Mouse (Mus musculus) thymus, postnatal 36 days (tissue): ENCODE results near the gene Dkkl1.
"Not testable (repeated sequence)": the region's sequence is repeated elsewhere in the genome, so short reads cannot be mapped to it uniquely, and the experiment has no call there.

ENCODE experiments used
- DNase-seq, 2 experiments: peaks; one replicate each; pipeline ENCODE4 v3.0.0; 2022; ENCODE audit warnings: mixed read lengths in 2 of 2

Dkkl1 gene

GRCm38 (mm10) chr7:45191803-45192363, 20.1 kb downstream of the Dkkl1 start:
- no peak for DNase-seq

GRCm38 (mm10) chr7:45191161-45191560, 20.8 kb downstream of the Dkkl1 start:
- no peak for DNase-seq

DNA sequence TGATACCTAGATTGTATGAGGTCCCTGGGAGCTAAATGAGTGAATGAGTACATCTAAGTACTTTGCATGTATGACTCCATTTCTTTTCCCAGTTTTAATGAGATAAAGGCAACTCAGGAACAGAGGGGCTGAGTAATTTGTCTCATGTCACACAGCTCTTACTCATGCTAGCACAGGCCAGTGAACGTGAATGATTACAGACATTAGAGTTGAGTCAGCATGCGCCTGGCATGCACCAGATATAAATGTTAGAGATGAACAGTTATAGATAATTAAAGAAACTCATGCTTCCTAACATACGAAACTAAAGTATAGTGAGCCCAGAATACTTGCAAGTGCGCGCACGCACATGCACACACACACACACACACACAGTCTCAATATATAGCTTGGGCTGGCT, 21.8 kb downstream of the Dkkl1 start:
- DNase-seq: no peak

DNA sequence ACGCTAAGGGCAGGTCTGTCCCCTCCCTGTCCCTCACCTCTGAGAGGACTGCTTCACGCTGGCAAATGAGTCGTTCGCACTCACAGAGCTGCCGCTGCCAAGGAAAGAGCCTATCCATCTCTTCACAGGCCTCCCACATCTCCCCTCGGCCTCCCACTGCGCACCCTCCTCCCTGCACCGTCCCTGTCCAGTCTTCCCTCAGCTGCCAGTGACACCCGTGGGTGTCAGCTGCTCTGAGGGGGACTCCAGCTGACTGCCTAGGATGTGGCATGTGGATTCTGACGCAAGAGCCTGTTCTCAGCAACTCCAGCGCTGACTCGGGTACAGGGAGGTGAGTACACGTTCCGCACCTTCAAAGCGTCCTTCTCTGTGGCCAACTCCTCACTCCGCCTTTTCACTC, 22.3 kb downstream of the Dkkl1 start:
- DNase-seq: no peak

- DNase-seq: no peak
Observed at GRCm38 (mm10) chr7:45185921-45186320, 26.0 kb downstream of the Dkkl1 start.

GRCm38 (mm10) chr7:45183672-45184071, 28.3 kb downstream of the Dkkl1 start:
- no peak for DNase-seq

DNA sequence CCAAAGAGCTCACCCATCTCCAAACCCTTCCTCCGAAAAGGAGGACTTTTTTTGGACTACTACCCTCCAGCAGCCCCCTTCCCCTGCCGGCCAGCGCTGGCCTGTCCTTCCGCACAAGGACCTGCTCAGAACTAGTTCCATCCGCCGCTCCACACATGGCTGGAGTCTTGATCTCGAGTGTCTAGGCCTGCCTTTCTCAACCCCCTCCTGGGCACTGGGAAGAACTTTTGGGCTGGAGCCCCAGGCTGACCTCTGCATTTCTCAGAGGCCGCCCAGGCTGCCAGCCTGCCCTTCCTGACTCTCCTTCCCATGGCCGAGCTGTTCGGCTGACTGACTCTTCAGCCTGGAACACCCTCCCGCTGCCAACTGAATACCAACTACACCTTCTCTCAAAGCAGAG, 29.3 kb downstream of the Dkkl1 start:
- no peak for DNase-seq

DNA sequence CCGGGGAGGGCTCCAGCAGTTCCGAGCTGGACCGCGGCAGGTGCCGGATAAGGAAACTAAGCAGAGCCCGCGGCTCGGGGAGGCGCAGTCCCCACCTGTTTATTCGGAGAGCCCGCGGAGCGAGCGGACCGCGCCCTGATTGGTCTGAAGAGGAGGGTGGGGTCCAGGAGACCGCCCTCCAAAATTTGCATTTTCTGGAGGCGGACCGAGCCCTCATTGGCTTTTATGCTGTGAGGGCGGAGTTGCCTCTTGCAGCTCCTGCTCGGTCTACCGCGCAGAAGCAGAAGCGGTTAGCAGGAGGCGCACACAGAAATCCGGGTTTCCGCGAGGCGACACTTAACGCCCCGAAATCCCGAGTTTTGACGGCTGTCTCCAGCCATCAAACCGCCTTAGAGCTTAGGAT, 29.7 kb downstream of the Dkkl1 start:
- DNase-seq: peak; percentile 81 to 89

DNA sequence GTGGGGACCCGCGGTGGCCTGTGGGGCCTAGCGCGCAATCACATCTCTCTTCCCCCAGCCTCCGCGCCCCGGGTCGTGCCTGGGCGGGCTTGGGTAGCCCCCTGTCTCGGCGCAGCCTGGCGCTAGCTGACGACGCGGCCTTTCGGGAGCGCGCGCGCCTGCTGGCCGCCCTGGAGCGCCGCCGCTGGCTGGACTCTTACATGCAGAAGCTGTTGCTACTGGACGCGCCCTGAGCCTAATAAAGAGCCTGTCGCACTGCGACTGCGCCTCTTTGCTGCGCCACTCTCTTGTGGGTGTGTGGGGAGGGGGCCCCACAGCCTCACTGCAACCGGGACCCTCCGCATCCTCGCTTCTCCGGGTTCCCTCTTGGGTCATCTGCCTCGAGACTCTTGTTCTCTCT, 30.4 kb downstream of the Dkkl1 start:
- no peak for DNase-seq

- no peak for DNase-seq
Observed at GRCm38 (mm10) chr7:45180896-45181477, 31.0 kb downstream of the Dkkl1 start, which contains the start of gene Pth2. TSS of gene Pth2 (plus strand) at chr7:45180995.

- no peak for DNase-seq
Observed at GRCm38 (mm10) chr7:45179469-45179868, 32.5 kb downstream of the Dkkl1 start, which contains the start of gene Gfy. TSS of gene Gfy (minus strand) at chr7:45179569.

DNA sequence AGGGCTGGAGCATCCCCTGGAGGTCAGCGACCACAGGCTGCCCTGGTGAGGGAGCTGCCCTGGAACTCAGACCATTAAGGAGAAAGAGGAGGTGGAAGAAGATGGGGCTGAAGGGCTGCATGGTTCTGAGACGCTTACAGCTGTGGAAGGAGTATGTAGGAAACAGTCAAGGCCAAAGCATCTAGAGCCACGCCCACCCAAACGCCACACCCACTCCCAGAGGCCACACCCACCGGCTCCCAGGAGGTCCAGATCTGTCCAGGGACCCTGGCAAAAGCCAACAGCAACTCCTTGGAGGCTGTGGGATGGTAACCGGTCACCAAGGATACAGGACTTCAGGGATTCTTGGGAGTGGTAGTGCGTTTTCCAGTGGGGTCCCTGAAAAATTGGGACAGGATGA, 33.4 kb downstream of the Dkkl1 start:
- no peak for DNase-seq

- DNase-seq: no peak
Observed at GRCm38 (mm10) chr7:45176356-45176755, 35.6 kb downstream of the Dkkl1 start.

DNA sequence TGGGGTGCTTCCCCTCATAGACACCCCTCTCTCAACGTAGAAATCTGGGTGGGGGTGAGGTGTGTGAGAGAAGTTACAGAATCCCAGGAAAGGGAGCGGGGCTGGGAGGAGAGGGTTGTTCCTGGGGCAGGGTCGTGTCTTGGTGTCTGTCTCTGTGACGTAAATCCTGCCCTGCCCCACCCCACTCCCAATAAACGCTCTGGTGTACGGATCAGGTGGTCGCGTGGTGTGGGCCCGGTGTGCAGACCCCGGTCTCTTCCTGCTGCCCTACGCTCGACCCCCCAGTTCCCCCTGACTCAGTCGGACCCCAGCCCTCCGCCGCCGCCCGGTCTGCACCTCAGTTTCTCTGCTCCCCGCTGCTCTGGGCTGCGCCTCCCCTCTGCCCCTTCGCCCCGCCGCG, 36.0 kb downstream of the Dkkl1 start:
- no peak for DNase-seq

DNA sequence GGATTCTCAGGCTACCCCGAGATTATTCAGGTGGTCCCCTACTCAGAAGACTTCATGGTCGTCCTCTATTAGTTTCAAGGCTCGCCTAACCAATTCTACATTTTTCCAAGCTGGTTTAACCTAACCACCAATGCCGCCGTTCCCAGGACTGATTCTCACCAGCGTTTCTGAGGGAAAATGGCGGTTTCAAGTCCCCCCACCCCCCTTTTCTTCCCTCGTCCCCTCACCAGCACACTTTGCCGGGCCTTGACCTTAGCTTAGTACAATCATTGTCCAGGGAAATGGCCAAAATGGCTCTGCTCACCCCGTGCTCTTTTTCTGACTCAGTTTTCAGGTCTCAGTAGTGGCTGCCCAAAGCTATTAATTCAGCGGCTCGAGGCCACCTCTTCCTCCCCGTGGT, 36.5 kb downstream of the Dkkl1 start:
- DNase-seq: no peak

DNA sequence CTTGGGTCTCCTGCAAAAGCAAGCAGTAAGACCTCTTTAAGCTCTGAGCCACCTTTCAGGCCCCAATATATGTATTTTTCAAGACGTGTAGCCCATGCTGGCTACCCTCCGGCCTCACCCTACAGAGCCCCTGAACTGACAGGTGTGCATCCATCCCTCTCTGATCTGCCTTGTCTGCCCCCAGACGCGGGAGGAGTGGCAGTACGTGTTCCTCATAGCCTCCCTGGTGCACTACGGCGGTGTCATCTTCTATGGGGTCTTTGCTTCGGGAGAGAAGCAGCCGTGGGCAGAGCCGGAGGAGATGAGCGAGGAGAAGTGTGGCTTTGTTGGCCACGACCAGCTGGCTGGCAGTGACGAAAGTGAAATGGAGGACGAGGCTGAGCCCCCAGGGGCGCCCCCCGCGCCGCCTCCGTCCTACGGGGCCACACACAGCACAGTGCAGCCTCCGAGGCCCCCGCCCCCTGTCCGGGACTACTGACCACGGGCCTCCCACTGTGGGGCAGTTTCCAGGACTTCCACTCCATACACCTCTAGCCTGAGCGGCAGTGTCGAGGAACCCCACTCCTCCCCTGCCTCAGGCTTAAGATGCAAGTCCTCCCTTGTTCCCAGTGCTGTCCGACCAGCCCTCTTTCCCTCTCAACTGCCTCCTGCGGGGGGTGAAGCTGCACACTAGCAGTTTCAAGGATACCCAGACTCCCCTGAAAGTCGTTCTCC, 37.2 kb downstream of the Dkkl1 start:
- no peak for DNase-seq

DNA sequence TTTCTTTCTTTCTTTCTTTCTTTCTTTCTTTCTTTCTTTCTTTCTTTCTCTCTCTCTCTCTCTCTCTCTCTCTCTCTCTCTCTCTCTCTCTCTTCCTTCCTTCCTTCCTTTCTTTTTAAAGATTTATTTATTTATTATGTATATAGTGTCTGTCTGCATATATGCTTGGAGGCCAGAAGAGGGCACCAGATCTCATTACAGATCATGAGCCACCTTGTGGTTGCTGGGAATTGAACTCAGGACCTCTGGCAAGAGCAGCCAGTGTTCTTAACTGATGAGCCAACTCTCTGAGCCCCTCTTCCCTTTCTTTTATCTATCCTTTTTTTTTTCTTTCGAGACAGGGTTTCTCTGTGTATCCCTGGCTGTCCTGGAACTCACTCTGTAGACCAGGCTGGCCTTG, 38.2 kb downstream of the Dkkl1 start:
- DNase-seq: not testable (repeated sequence)

DNA sequence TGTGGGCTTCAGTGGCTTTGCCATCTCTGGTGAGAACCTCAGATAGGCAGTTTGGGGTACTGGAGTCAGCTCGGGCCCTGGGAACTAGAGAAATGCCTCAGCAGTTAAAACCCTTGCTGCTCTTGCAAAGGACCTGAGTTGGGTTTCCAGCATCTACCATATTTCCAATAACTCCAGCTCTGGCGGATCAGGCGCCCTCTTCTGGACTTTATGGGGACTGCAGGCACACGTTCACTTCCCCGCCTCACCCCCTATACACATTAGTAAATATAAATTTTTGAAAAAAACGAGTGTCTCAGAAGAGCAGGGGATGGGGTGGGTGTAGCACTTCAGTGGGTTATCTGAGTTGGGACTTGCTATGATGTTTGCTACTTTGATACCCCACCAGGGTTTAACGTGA, 39.0 kb downstream of the Dkkl1 start:
- peak; percentile 38 to 55 for DNase-seq

- DNase-seq: peak; percentile 24 to 32
Observed at GRCm38 (mm10) chr7:45169495-45169894, 42.5 kb downstream of the Dkkl1 start.

- no peak for DNase-seq
Observed at GRCm38 (mm10) chr7:45168656-45169055, 43.3 kb downstream of the Dkkl1 start.

DNA sequence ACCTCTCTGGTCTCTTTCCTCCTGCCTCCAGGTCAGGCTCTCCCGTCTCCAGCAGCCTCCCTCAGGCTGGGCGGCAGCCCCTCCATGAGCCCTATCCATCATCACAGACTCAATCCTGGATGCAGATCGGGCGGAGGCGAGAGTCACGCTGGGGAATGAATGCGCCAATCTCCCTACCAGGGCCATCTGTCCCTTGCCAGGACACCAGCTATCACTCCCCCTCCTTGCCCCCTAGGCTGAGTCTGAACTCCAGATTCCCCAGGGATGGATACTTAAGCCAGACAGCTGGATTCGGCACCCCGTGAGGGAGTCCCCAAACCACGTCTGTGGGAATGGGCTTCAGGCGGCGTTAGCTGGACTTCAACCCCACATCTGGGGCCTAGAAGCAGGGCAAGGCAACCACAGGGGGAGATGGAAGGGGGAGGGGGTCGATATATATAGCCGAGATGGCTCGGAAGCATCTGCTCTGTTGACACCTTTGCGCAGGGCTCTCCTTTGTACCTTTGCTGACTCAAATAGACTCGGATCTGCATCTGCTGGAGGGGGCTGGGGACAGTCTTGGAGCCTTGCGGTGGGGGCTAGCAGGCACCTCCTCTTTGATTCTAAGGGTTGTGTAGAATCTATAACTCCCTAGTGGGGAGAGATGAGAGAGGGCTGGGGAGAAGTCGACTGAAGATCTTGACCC, 44.0 kb downstream of the Dkkl1 start:
- no peak for DNase-seq

DNA sequence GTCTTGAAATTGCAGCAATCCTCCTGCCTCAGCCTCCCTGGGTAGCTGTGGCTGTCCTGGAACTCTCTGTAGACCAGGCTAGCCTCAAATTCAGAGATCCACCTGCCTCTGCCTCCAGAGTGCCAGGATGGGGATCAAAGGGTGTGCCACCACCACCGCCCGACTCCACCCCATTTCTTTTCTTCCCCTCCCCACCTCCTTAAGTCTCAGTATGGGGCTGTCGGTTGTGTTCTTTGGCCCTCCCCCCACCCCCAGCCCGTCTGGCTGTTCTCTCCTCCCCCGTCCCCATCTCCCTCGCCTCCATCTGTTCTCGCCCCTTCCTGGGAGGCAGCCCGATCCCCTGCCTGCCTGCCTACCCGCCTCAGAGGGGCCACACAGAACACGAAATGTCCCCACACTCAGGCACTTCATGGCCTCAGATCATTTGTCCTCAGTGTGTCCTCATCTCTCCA, 45.0 kb downstream of the Dkkl1 start:
- no peak for DNase-seq

DNA sequence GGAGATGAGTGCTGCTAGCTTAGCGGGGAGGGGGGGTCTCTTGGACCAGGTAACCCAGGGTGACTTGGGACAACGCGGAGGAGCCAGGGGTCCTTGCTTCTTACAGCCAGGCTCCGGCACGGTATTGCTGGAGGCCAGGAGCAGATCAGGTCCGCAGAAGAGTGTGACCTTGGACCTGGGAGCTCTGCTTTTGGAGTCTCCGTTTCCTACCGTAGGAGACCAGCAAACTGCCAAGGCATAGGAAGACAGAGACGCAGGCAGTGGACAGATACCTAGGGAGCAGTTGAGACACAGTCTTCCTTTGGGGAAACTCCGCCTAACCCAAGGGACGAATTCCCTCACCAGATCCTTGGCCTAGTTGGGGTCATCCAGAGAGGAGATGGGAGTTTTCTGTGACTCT, 46.2 kb downstream of the Dkkl1 start:
- DNase-seq: no peak

GRCm38 (mm10) chr7:45164833-45165232, 47.1 kb downstream of the Dkkl1 start:
- DNase-seq: no peak
